Mouse (Mus musculus): ENCODE data around the gene Oaz1.

DNA sequence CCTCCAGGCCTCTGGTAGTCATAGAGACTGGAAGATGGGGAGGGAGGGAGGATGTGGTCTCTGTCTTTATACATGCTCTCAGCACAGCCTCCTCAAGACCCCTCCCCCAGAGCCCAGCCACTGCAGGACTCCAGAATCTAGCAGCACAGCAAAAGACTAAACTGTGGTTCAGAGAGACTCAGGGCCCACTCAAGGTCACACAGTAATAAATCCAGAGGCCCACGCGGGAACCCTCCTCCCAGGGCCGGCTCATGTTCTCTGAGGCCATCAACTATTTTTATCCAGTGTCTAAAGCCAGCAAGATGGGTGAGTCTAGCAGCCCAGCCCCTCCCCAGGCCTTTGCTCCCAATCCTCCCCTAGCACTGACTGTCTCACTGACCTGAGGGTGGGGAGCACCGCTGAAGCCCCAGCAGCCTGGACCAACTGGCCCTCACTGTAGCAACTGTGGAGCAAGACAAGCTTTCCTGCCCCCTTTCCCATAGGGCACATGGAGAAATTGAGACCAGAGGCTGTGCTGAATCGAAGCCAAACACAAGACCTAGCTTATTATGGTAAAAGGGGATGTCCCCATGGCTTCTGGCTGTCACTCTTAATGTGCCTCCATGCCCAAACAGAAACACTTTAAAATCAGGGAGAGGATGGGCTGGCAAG, 13.9 kb upstream of the Oaz1 start:
- TF ChIP-seq POLR2A (IDR thresholded peaks at IDR 0.05; ENCODE audit: low read depth, low read length), result no peak
- no peak for TF ChIP-seq CTCF (IDR thresholded peaks at IDR 0.05; ENCODE audit: borderline replicate concordance, insufficient read depth, low read length)

Measured in embryonic fibroblast, embryonic 13.5 days (primary cell).